Mouse (Mus musculus): ENCODE measurements around the gene Rb1. TPM values are rescaled to one million over a fixed set of nuclear protein-coding genes. Genes with fewer than 3 reads are reported as not detected.
A peak's percentile ranks its signal among the peaks of the same experiment; 100 is the strongest.

The Rb1 gene
- polyA plus RNA-seq, 1 experiment = 14.2 TPM

- Histone ChIP-seq H3K79me2 (ENCODE audit: control insufficient read depth, insufficient read depth) (peaks cover 33% of the 10 kb centered on the region), H3K27me3 (ENCODE audit: control insufficient read depth, insufficient read depth, insufficient read length) (no peaks in the 10 kb centered on the region), H3K4me3 (peak overlapping the region; percentile 42), H3ac (ENCODE audit: control insufficient read depth, insufficient read length) (no peak overlapping the region), H3K4me2 (ENCODE audit: low read depth) (peak overlapping the region; percentile 65), H3K36me3 (ENCODE audit: control insufficient read depth, insufficient read depth) (no peaks in the 10 kb centered on the region)
- no peak for TF ChIP-seq CEBPB (IDR thresholded peaks at IDR 0.05; ENCODE audit: insufficient read depth, poor library complexity, severe bottlenecking)
- no peak for TF ChIP-seq MYOD1 (IDR thresholded peaks at IDR 0.05; ENCODE audit: control insufficient read depth in 1 of 3, insufficient read length in 2 of 3, low read depth in 2 of 3)
- TF ChIP-seq MYOG (IDR thresholded peaks at IDR 0.05; ENCODE audit: control insufficient read depth in 1 of 3, insufficient read depth in 1 of 3, insufficient read length in 2 of 3, low read depth in 2 of 3) = no peak
- no peak for TF ChIP-seq POLR2AphosphoS2 (IDR thresholded peaks at IDR 0.05; ENCODE audit: insufficient read length, low read depth)
- TF ChIP-seq POLR2A (IDR thresholded peaks at IDR 0.05; ENCODE audit: insufficient read length, low read depth) = no peak
- TF ChIP-seq TCF3 (IDR thresholded peaks at IDR 0.05; ENCODE audit: insufficient read length, low read depth) = no peak
- no peak for TF ChIP-seq USF1 (IDR thresholded peaks at IDR 0.05; ENCODE audit: low read depth)
- TF ChIP-seq TCF12 (IDR thresholded peaks at IDR 0.05; ENCODE audit: insufficient read depth, poor library complexity, severe bottlenecking) = no peak
- TF ChIP-seq REST (IDR thresholded peaks at IDR 0.05; ENCODE audit: insufficient read depth, insufficient read length) = no peak
- no peak for TF ChIP-seq SRF (IDR thresholded peaks at IDR 0.05; ENCODE audit: control insufficient read depth, insufficient read length, low read depth)
- no peak for TF ChIP-seq E2F4 (IDR thresholded peaks at IDR 0.05; ENCODE audit: insufficient read depth)
- no peak for TF ChIP-seq MAX (IDR thresholded peaks at IDR 0.05; ENCODE audit: low read depth)
These were observed 1.7 kb downstream of the Rb1 start for GRCm38 (mm10) chr14:73323965-73324364.

GRCm38 (mm10) chr14:73322142-73322541 is 3.5 kb downstream of the Rb1 start:
- TF ChIP-seq MAX (IDR thresholded peaks at IDR 0.05; ENCODE audit: low read depth) = no peak
- TF ChIP-seq CEBPB (IDR thresholded peaks at IDR 0.05; ENCODE audit: insufficient read depth, poor library complexity, severe bottlenecking) = no peak
- TF ChIP-seq TCF3 (IDR thresholded peaks at IDR 0.05; ENCODE audit: insufficient read length, low read depth) = no peak
- TF ChIP-seq TCF12 (IDR thresholded peaks at IDR 0.05; ENCODE audit: insufficient read depth, poor library complexity, severe bottlenecking) = no peak
- no peak overlapping the region for H3K4me2 ChIP-seq (ENCODE audit: low read depth)
- no peak overlapping the region for H3ac ChIP-seq (ENCODE audit: control insufficient read depth, insufficient read length)
- H3K27me3 ChIP-seq (ENCODE audit: control insufficient read depth, insufficient read depth, insufficient read length) = no peaks in the 10 kb centered on the region
- no peaks in the 10 kb centered on the region for H3K36me3 ChIP-seq (ENCODE audit: control insufficient read depth, insufficient read depth)
- H3K79me2 ChIP-seq (ENCODE audit: control insufficient read depth, insufficient read depth) = peaks cover 37% of the 10 kb centered on the region
- no peak overlapping the region for H3K4me3 ChIP-seq

GRCm38 (mm10) chr14:73316933-73317332 is 8.7 kb downstream of the Rb1 start:
- H3ac ChIP-seq (ENCODE audit: control insufficient read depth, insufficient read length) = no peak overlapping the region
- no peaks in the 10 kb centered on the region for H3K36me3 ChIP-seq (ENCODE audit: control insufficient read depth, insufficient read depth)
- TF ChIP-seq TCF3 (IDR thresholded peaks at IDR 0.05; ENCODE audit: insufficient read length, low read depth) = no peak
- no peak for TF ChIP-seq MYOD1 (IDR thresholded peaks at IDR 0.05; ENCODE audit: control insufficient read depth in 1 of 3, insufficient read length in 2 of 3, low read depth in 2 of 3)
- TF ChIP-seq MYOG (IDR thresholded peaks at IDR 0.05; ENCODE audit: control insufficient read depth in 1 of 3, insufficient read depth in 1 of 3, insufficient read length in 2 of 3, low read depth in 2 of 3) = no peak
- TF ChIP-seq POLR2AphosphoS2 (IDR thresholded peaks at IDR 0.05; ENCODE audit: insufficient read length, low read depth) = no peak
- TF ChIP-seq REST (IDR thresholded peaks at IDR 0.05; ENCODE audit: insufficient read depth, insufficient read length) = no peak
- no peak for TF ChIP-seq TCF12 (IDR thresholded peaks at IDR 0.05; ENCODE audit: insufficient read depth, poor library complexity, severe bottlenecking)
- TF ChIP-seq USF1 (IDR thresholded peaks at IDR 0.05; ENCODE audit: low read depth) = no peak
- no peak for TF ChIP-seq POLR2A (IDR thresholded peaks at IDR 0.05; ENCODE audit: insufficient read length, low read depth)
- TF ChIP-seq E2F4 (IDR thresholded peaks at IDR 0.05; ENCODE audit: insufficient read depth) = no peak
- no peak for TF ChIP-seq CEBPB (IDR thresholded peaks at IDR 0.05; ENCODE audit: insufficient read depth, poor library complexity, severe bottlenecking)
- no peak for TF ChIP-seq SRF (IDR thresholded peaks at IDR 0.05; ENCODE audit: control insufficient read depth, insufficient read length, low read depth)
- peaks cover 45% of the 10 kb centered on the region for H3K79me2 ChIP-seq (ENCODE audit: control insufficient read depth, insufficient read depth)
- H3K27me3 ChIP-seq (ENCODE audit: control insufficient read depth, insufficient read depth, insufficient read length) = no peaks in the 10 kb centered on the region
- no peak overlapping the region for H3K4me2 ChIP-seq (ENCODE audit: low read depth)
- H3K4me3 ChIP-seq = no peak overlapping the region

- H3K27me3 ChIP-seq (ENCODE audit: control insufficient read depth, insufficient read depth, insufficient read length) = no peaks in the 10 kb centered on the region
- no peak overlapping the region for H3ac ChIP-seq (ENCODE audit: control insufficient read depth, insufficient read length)
- H3K79me2 ChIP-seq (ENCODE audit: control insufficient read depth, insufficient read depth) = peaks cover 49% of the 10 kb centered on the region
- H3K4me2 ChIP-seq (ENCODE audit: low read depth) = peak overlapping the region; percentile 55
- no peak overlapping the region for H3K4me3 ChIP-seq
- no peaks in the 10 kb centered on the region for H3K36me3 ChIP-seq (ENCODE audit: control insufficient read depth, insufficient read depth)
- TF ChIP-seq SRF (IDR thresholded peaks at IDR 0.05; ENCODE audit: control insufficient read depth, insufficient read length, low read depth) = no peak
- TF ChIP-seq POLR2A (IDR thresholded peaks at IDR 0.05; ENCODE audit: insufficient read length, low read depth) = no peak
- no peak for TF ChIP-seq REST (IDR thresholded peaks at IDR 0.05; ENCODE audit: insufficient read depth, insufficient read length)
- TF ChIP-seq E2F4 (IDR thresholded peaks at IDR 0.05; ENCODE audit: insufficient read depth) = no peak
- TF ChIP-seq TCF12 (IDR thresholded peaks at IDR 0.05; ENCODE audit: insufficient read depth, poor library complexity, severe bottlenecking) = peak; percentile 82
- no peak for TF ChIP-seq MAX (IDR thresholded peaks at IDR 0.05; ENCODE audit: low read depth)
- TF ChIP-seq USF1 (IDR thresholded peaks at IDR 0.05; ENCODE audit: low read depth) = no peak
- peak; percentile 33 to 78 (median 76) for TF ChIP-seq MYOD1 (IDR thresholded peaks at IDR 0.05; ENCODE audit: control insufficient read depth in 1 of 3, insufficient read length in 2 of 3, low read depth in 2 of 3)
- peak; percentile 71 for TF ChIP-seq TCF3 (IDR thresholded peaks at IDR 0.05; ENCODE audit: insufficient read length, low read depth)
- TF ChIP-seq CEBPB (IDR thresholded peaks at IDR 0.05; ENCODE audit: insufficient read depth, poor library complexity, severe bottlenecking) = no peak
- TF ChIP-seq MYOG (IDR thresholded peaks at IDR 0.05; ENCODE audit: control insufficient read depth in 1 of 3, insufficient read depth in 1 of 3, insufficient read length in 2 of 3, low read depth in 2 of 3) = peak in 1 of 3 experiments; percentile 73
- no peak for TF ChIP-seq POLR2AphosphoS2 (IDR thresholded peaks at IDR 0.05; ENCODE audit: insufficient read length, low read depth)
These were observed 11.8 kb downstream of the Rb1 start for GRCm38 (mm10) chr14:73313864-73314263.

- Histone ChIP-seq H3K79me2 (ENCODE audit: control insufficient read depth, insufficient read depth) (peaks cover 47% of the 10 kb centered on the region), H3ac (ENCODE audit: control insufficient read depth, insufficient read length) (no peak overlapping the region), H3K4me3 (no peak overlapping the region), H3K4me2 (ENCODE audit: low read depth) (peak overlapping the region; percentile 55), H3K27me3 (ENCODE audit: control insufficient read depth, insufficient read depth, insufficient read length) (no peaks in the 10 kb centered on the region), H3K36me3 (ENCODE audit: control insufficient read depth, insufficient read depth) (no peaks in the 10 kb centered on the region)
- TF ChIP-seq E2F4 (IDR thresholded peaks at IDR 0.05; ENCODE audit: insufficient read depth) (no peak), POLR2A (IDR thresholded peaks at IDR 0.05; ENCODE audit: insufficient read length, low read depth) (no peak), TCF12 (IDR thresholded peaks at IDR 0.05; ENCODE audit: insufficient read depth, poor library complexity, severe bottlenecking) (peak; percentile 66), TCF3 (IDR thresholded peaks at IDR 0.05; ENCODE audit: insufficient read length, low read depth) (peak; percentile 78), SRF (IDR thresholded peaks at IDR 0.05; ENCODE audit: control insufficient read depth, insufficient read length, low read depth) (no peak), POLR2AphosphoS2 (IDR thresholded peaks at IDR 0.05; ENCODE audit: insufficient read length, low read depth) (no peak), REST (IDR thresholded peaks at IDR 0.05; ENCODE audit: insufficient read depth, insufficient read length) (no peak), MAX (IDR thresholded peaks at IDR 0.05; ENCODE audit: low read depth) (no peak), MYOD1 (IDR thresholded peaks at IDR 0.05; ENCODE audit: control insufficient read depth in 1 of 3, insufficient read length in 2 of 3, low read depth in 2 of 3) (peak; percentile 70 to 97 (median 93)), CEBPB (IDR thresholded peaks at IDR 0.05; ENCODE audit: insufficient read depth, poor library complexity, severe bottlenecking) (no peak), USF1 (IDR thresholded peaks at IDR 0.05; ENCODE audit: low read depth) (no peak), MYOG (IDR thresholded peaks at IDR 0.05; ENCODE audit: control insufficient read depth in 1 of 3, insufficient read depth in 1 of 3, insufficient read length in 2 of 3, low read depth in 2 of 3) (peak; percentile 89 to 97 (median 94))
These were observed 12.2 kb downstream of the Rb1 start for GRCm38 (mm10) chr14:73313396-73313795.
